Mouse (Mus musculus) megakaryocyte, adult 5-6 weeks (primary cell): Measurements from ENCODE around the gene Gm8206. TPM values are rescaled to one million over a fixed set of nuclear protein-coding genes. Genes with fewer than 3 reads are reported as not detected.
"Not testable (repeated sequence)": the region's sequence is repeated elsewhere in the genome, so short reads cannot be mapped to it uniquely, and the experiment has no call there.

ENCODE experiments used
- ATAC-seq: 2 replicates; pipeline ENCODE4 v1.8.0; 2016; ENCODE audit warnings: mild to moderate bottlenecking, inconsistent platforms; ENCODE audit not compliant: poor library complexity, severe bottlenecking
- total RNA-seq, 2 experiments: library from RNA; stranded (forward) in 1 of 2; stranded (reverse) in 1 of 2; fragments of 153-499, 151-499 nt in 1 of 2; fragments of 221-1000, 200-1000 nt in 1 of 2; gene quantifications; 2 replicates each; pipeline versions ENCODE4 v1.2.3 to v1.2.4; 2015 to 2017

Gm8206 gene
- not detected in 2 replicates for total RNA-seq (2015)
- not detected in 2 replicates for total RNA-seq (2017)

- not testable (repeated sequence) for ATAC-seq
Observed at GRCm38 (mm10) chr14:6093842-6094241, at the start of gene Gm8206. TSS of gene Gm8206 (minus strand) at chr14:6093942.

GRCm38 (mm10) chr14:6125707-6126106 lies 32.0 kb upstream of the Gm8206 start, which contains the start of gene Gm3476:
TSS of gene Gm3476 (minus strand) at chr14:6125807.
- not testable (repeated sequence) for ATAC-seq

GRCm38 (mm10) chr14:6108272-6108925 lies 14.7 kb upstream of the Gm8206 start, which contains the start of gene Gm3468:
TSS of gene Gm3468 (minus strand) at chr14:6108665.
- not testable (repeated sequence) for ATAC-seq

- not testable (repeated sequence) for ATAC-seq
Observed at GRCm38 (mm10) chr14:6107500-6107899, 13.8 kb upstream of the Gm8206 start.

GRCm38 (mm10) chr14:6058167-6058566 lies 35.6 kb downstream of the Gm8206 start, which contains the start of gene Gm6337:
TSS of gene Gm6337 (minus strand) at chr14:6058267.
- not testable (repeated sequence) for ATAC-seq

- not testable (repeated sequence) for ATAC-seq
Observed at GRCm38 (mm10) chr14:5987136-5987535, 106.6 kb downstream of the Gm8206 start.

- not testable (repeated sequence) for ATAC-seq
Observed at GRCm38 (mm10) chr14:5979037-5979436, 114.7 kb downstream of the Gm8206 start, which contains the start of gene Gm3453. TSS of gene Gm3453 (minus strand) at chr14:5979137.

Other genes with a start within 250 kb of the Gm8206 start
- not detected in 2 replicates for gene Gm8237, start 213.6 kb downstream of the Gm8206 start, total RNA-seq (2015)
- gene Gm8237, start 213.6 kb downstream of the Gm8206 start, total RNA-seq (2017), result not detected in 2 replicates
- not detected in 2 replicates for gene Gm3248, start 132.2 kb downstream of the Gm8206 start, total RNA-seq (2015)
- gene Gm3248, start 132.2 kb downstream of the Gm8206 start, total RNA-seq (2017), result not detected in 2 replicates
- gene Gm3453, start 114.8 kb downstream of the Gm8206 start, total RNA-seq (2015), result not detected in 2 replicates
- gene Gm3453, start 114.8 kb downstream of the Gm8206 start, total RNA-seq (2017), result not detected in 2 replicates
- not detected in 2 replicates for gene Gm6337, start 35.7 kb downstream of the Gm8206 start, total RNA-seq (2015)
- gene Gm6337, start 35.7 kb downstream of the Gm8206 start, total RNA-seq (2017), result not detected in 2 replicates
- not detected in 2 replicates for gene Gm3468, start 14.7 kb upstream of the Gm8206 start, total RNA-seq (2015)
- gene Gm3468, start 14.7 kb upstream of the Gm8206 start, total RNA-seq (2017), result not detected in 2 replicates
- not detected in 2 replicates for gene Gm3476, start 31.9 kb upstream of the Gm8206 start, total RNA-seq (2015)
- not detected in 2 replicates for gene Gm3476, start 31.9 kb upstream of the Gm8206 start, total RNA-seq (2017)
- gene Gm21560, start 125.3 kb upstream of the Gm8206 start, total RNA-seq (2015), result not detected in 2 replicates
- not detected in 2 replicates for gene Gm21560, start 125.3 kb upstream of the Gm8206 start, total RNA-seq (2017)
- not detected in 2 replicates for gene Gm3411, start 193.3 kb upstream of the Gm8206 start, total RNA-seq (2015)
- not detected in 2 replicates for gene Gm3411, start 193.3 kb upstream of the Gm8206 start, total RNA-seq (2017)
- gene Gm21103, start 210.9 kb upstream of the Gm8206 start, total RNA-seq (2015), result not detected in 2 replicates
- not detected in 2 replicates for gene Gm21103, start 210.9 kb upstream of the Gm8206 start, total RNA-seq (2017)
- gene Gm3618, start 249.7 kb upstream of the Gm8206 start, total RNA-seq (2015), result not detected in 2 replicates
- gene Gm3618, start 249.7 kb upstream of the Gm8206 start, total RNA-seq (2017), result not detected in 2 replicates